Mouse (Mus musculus) right cerebral cortex, postnatal 4 days (tissue): ENCODE measurements at regions not wholly inside any gene's neighbourhood (a gene's known extent, or its start where the extent isn't known, plus 50 kb on each side); places are given as distances from the start of the nearest gene placed in this dataset.

Source experiments
- DNase-seq: peaks from one replicate; pipeline ENCODE4 v3.0.0-alpha.2; 2022

DNA sequence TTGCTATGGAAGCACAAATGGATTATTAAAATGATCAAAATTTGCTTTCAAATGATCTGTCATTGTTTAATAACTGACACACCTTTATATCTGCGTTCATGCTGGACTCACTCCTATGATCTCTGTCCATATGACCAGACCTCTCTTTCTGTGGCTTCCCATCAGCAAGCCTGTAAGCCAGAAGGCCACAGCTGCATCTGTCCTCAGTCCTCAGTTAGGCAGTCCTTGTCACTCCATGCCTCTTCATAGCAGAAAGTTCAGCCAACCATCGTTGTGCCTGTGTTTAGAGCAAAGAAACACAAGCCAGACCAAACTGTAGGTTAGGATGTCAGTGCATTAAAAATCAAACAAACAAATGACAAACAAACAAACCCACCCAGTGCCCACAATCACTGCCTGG lies 107.2 kb upstream of the Tsc22d1 start:
- DNase-seq, result no peak

DNA sequence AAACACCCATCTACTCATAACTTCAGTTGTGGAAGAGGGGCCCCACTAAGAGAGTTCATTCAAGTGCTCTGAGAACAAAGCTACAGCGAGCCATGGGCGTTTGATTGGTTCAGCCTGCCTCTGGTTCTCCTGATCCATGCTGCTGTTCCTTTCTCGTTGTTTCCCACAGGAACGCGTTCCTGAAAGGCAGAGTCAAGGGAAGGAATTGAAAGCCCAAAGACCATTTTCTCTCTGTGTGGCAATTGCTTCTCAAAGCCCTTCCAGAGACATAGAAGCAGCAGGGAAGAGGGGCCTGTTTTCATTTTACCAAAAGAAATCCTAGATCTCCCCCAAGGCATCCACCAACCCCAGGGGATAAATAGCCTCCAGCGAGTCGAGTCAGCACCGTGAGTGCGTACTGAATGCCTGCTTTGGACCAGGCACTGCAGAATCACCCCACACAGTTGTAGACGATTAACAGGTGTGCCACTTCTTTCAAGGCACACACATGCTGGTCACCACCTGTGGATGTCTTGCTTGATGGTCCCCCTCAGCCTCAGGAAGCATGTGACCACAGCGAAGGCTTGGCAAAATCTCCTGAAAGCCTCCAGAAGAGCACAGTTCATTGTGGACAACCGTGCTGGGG lies 106.5 kb upstream of the Tsc22d1 start:
- no peak for DNase-seq

GRCm38 (mm10) chr14:76309606-76310005 lies 105.2 kb upstream of the Tsc22d1 start:
- no peak for DNase-seq

- peak; percentile 72 for DNase-seq
These were observed 104.5 kb upstream of the Tsc22d1 start for GRCm38 (mm10) chr14:76310278-76310677.

- no peak for DNase-seq
These were observed 101.2 kb upstream of the Tsc22d1 start for GRCm38 (mm10) chr14:76313424-76314190.

- DNase-seq, result peak; percentile 55
These were observed 96.3 kb upstream of the Tsc22d1 start for GRCm38 (mm10) chr14:76318438-76318837.

DNA sequence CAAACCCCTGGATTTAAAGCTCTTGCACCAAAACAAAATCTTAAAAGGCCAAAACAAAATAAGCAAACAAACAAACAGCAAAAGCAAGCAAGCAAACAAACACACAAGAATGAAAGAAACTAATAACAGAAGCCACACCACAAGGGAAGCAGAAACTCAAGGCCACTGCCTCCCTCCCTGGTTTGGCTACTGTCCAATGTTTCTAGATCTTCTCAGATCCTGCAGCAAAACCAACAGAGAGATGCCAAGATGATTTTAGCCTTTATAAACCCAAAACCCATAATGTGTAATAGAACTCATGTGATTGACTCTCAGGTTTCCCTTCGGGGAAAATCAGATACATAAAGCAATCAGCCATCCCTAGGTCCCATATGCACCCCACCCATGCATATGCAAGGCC lies 90.5 kb upstream of the Tsc22d1 start:
- no peak for DNase-seq

DNA sequence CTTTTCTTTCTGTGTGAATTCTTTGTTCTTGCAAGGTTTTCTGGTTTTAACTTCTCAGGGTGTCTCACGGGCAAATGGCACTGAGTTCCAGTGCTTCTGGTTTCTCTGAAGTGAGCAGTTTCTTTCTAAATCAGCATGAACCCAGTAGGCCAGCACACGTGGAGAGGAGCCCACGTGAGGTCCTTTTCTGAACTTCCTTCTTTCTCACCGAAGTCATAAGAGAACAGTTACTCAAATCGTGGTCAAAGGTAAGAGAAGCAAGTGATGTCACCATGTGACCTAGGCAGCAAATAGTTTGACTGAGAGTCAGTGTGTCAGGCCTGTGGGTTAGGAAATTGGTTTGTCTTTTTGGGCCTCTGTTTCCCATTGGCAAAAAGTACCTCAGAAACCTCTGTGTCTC lies 84.8 kb upstream of the Tsc22d1 start:
- no peak for DNase-seq

GRCm38 (mm10) chr14:76331497-76332335 lies 83.0 kb upstream of the Tsc22d1 start:
- DNase-seq, result no peak

GRCm38 (mm10) chr14:76332336-76332703 lies 82.4 kb upstream of the Tsc22d1 start:
- no peak for DNase-seq

- no peak for DNase-seq
These were observed 74.0 kb upstream of the Tsc22d1 start for GRCm38 (mm10) chr14:76340789-76341188.

- DNase-seq, result no peak
These were observed 73.5 kb upstream of the Tsc22d1 start for GRCm38 (mm10) chr14:76341226-76341625.

- DNase-seq, result no peak
These were observed 62.9 kb upstream of the Tsc22d1 start for GRCm38 (mm10) chr14:76351856-76352255.

DNA sequence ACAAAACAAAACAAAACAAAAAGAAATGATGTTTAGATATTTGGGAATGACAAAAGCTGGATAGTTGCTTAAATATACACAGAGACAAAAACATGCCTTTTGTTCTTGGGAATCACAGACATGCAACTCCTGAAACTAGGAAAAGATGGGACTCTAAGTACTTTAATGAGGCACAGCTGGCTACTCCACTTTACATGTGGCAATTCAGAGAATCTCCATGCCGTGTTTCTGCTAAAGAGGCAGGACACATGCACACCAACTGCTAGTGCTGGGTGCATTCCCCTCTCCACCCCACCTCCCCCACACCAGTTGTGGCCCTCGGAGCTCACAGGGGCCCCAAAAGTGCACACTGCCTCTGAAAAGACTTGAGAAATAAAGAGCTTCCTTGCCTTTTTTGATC lies 58.6 kb upstream of the Tsc22d1 start:
- no peak for DNase-seq

- DNase-seq, result no peak
These were observed 54.8 kb upstream of the Tsc22d1 start for GRCm38 (mm10) chr14:76359837-76360410.

GRCm38 (mm10) chr14:76364034-76364433 lies 50.7 kb upstream of the Tsc22d1 start:
- DNase-seq, result no peak
